Mouse (Mus musculus) urinary bladder, postnatal 4 days (tissue): ENCODE results near the gene Lima1.
"Not testable (repeated sequence)": the region's sequence is repeated elsewhere in the genome, so short reads cannot be mapped to it uniquely, and the experiment has no call there.

ENCODE experiments used
- DNase-seq, 2 experiments: peaks; one replicate each; pipeline ENCODE4 v3.0.0; 2021 to 2022; ENCODE audit warnings: low spot score in 2 of 2

Gene Lima1

GRCm38 (mm10) chr15:99805673-99806072 lies 69.6 kb downstream of the Lima1 start:
- no peak for DNase-seq

GRCm38 (mm10) chr15:99803186-99803644 lies 72.0 kb downstream of the Lima1 start:
- DNase-seq = peak; percentile 37 to 60

- no peak for DNase-seq
Measured at GRCm38 (mm10) chr15:99801885-99802572, 73.2 kb downstream of the Lima1 start.

GRCm38 (mm10) chr15:99799706-99800105 lies 75.5 kb downstream of the Lima1 start:
- DNase-seq = no peak

GRCm38 (mm10) chr15:99797898-99798297 lies 77.4 kb downstream of the Lima1 start:
- DNase-seq = no peak

- no peak for DNase-seq
Measured at GRCm38 (mm10) chr15:99796735-99797134, 78.5 kb downstream of the Lima1 start.

GRCm38 (mm10) chr15:99796066-99796465 lies 79.2 kb downstream of the Lima1 start:
- DNase-seq = no peak

GRCm38 (mm10) chr15:99792221-99792815 lies 82.9 kb downstream of the Lima1 start:
- no peak for DNase-seq

GRCm38 (mm10) chr15:99791003-99791402 lies 84.3 kb downstream of the Lima1 start:
- DNase-seq = no peak

- DNase-seq = no peak
Measured at GRCm38 (mm10) chr15:99790464-99790863, 84.8 kb downstream of the Lima1 start.

GRCm38 (mm10) chr15:99787625-99788120 lies 87.6 kb downstream of the Lima1 start:
- no peak for DNase-seq

- no peak for DNase-seq
Measured at GRCm38 (mm10) chr15:99778677-99779335, 96.5 kb downstream of the Lima1 start.

GRCm38 (mm10) chr15:99778148-99778547 lies 97.1 kb downstream of the Lima1 start:
- DNase-seq = no peak

GRCm38 (mm10) chr15:99772925-99773324 lies 102.3 kb downstream of the Lima1 start:
- DNase-seq = no peak

- not testable (repeated sequence) for DNase-seq
Measured at GRCm38 (mm10) chr15:99772881-99772924, 102.6 kb downstream of the Lima1 start, which contains the start of gene Cers5. Gene Cers5, minus strand, starts transcription at chr15:99772885.

- peak; percentile 88 to 89 for DNase-seq
Measured at GRCm38 (mm10) chr15:99772277-99772880, 102.9 kb downstream of the Lima1 start.

GRCm38 (mm10) chr15:99771601-99772276 lies 103.5 kb downstream of the Lima1 start:
- DNase-seq = no peak

GRCm38 (mm10) chr15:99771004-99771500 lies 104.2 kb downstream of the Lima1 start:
- DNase-seq = no peak

- DNase-seq = no peak
Measured at GRCm38 (mm10) chr15:99768761-99769160, 106.5 kb downstream of the Lima1 start.

GRCm38 (mm10) chr15:99767467-99767866 lies 107.8 kb downstream of the Lima1 start:
- DNase-seq = no peak

GRCm38 (mm10) chr15:99754204-99754603 lies 121.1 kb downstream of the Lima1 start:
- DNase-seq = no peak

- no peak for DNase-seq
Measured at GRCm38 (mm10) chr15:99740229-99740628, 135.0 kb downstream of the Lima1 start.
